Mouse (Mus musculus) embryonic facial prominence, embryonic 11.5 days (tissue): ENCODE measurements around the gene Smg6. TPM values are rescaled to one million over a fixed set of nuclear protein-coding genes. Genes with fewer than 3 reads are reported as not detected.

Experiments
- ATAC-seq: fragments of 200-750 bp; cut with Nextera tagmentation; replicated peaks from 2 replicates; pipeline ENCODE4 v1.8.0; 2017; ENCODE audit warnings: low read depth; ENCODE audit not compliant: insufficient number of reproducible peaks, low FRiP score, low TSS enrichment
- DNase-seq: peaks from one replicate; pipeline ENCODE4 v3.0.0-alpha.2; 2015; ENCODE audit warnings: low spot score
- H3K27ac ChIP-seq: fragments of 300-500 bp; sonication (generic); replicated peaks from 2 replicates; pipeline ENCODE4 v1.5.1; 2014; ENCODE audit warnings: mild to moderate bottlenecking, low read depth, low read length, control low read depth
- H3K27me3 ChIP-seq: fragments of 300-500 bp; sonication (generic); 2 replicates; pipeline ENCODE4 v1.6.1; 2014; ENCODE audit warnings: mild to moderate bottlenecking, low read length, moderate library complexity, mixed read lengths; ENCODE audit not compliant: control insufficient read depth, insufficient read depth
- H3K36me3 ChIP-seq: fragments of 300-500 bp; sonication (generic); replicated peaks from 2 replicates; pipeline ENCODE4 v1.6.1; 2014; ENCODE audit warnings: low read depth, mild to moderate bottlenecking, low read length, moderate library complexity, mixed read lengths; ENCODE audit not compliant: control insufficient read depth, insufficient read depth
- H3K4me1 ChIP-seq: fragments of 300-500 bp; sonication (generic); 2 replicates; pipeline ENCODE4 v1.6.1; 2014; ENCODE audit warnings: low read length, mixed read lengths; ENCODE audit not compliant: control insufficient read depth, insufficient read depth
- H3K4me2 ChIP-seq: fragments of 300-500 bp; sonication (generic); 2 replicates; pipeline ENCODE4 v1.6.1; 2014; ENCODE audit warnings: low read depth, mild to moderate bottlenecking, control low read depth, low read length, moderate library complexity
- H3K4me3 ChIP-seq: fragments of 300-500 bp; sonication (generic); 2 replicates; pipeline ENCODE4 v1.5.1; 2014; ENCODE audit warnings: low read depth, low read length, control low read depth
- H3K9ac ChIP-seq: fragments of 300-500 bp; sonication (generic); replicated peaks from 2 replicates; pipeline ENCODE4 v1.6.1; 2014; ENCODE audit warnings: mild to moderate bottlenecking, control low read depth, low read length
- H3K9me3 ChIP-seq: fragments of 300-500 bp; sonication (generic); replicated peaks from 2 replicates; pipeline ENCODE4 v1.6.1; 2016; ENCODE audit warnings: mild to moderate bottlenecking, low read length, inconsistent platforms, mixed read lengths; ENCODE audit not compliant: control insufficient read depth
- WGBS: fragments of 180-500 bp; shearing (Covaris S2); extraction: QIAGEN DNeasy Blood & Tissue Kit; methylation state at CpG from one replicate; pipeline ENCODE4 v1.1.7; 2014; 5-methylcytosine and 5-hydroxymethylcytosine counted together
- polyA plus RNA-seq: library from polyadenylated mRNA; unstranded; fragments of >200 nt; fragmentation: Nextera tagmentation; extraction: Ambion mirVana; gene quantifications from 2 replicates; pipeline ENCODE4 v1.2.1, GENCODE M21; 2014

Smg6 gene
- polyA plus RNA-seq, 1 experiment from 2014 or later, result 16.8 TPM

GRCm38 (mm10) chr11:75157901-75158300 lies 232.3 kb downstream of the Smg6 start:
- Histone ChIP-seq H3K36me3 (peaks cover 4% of the 10 kb centered on the region), H3K4me1 (no peaks in the 10 kb centered on the region; the same call in 1 of the 2 replicates), H3K4me2 (no peak overlapping the region), H3K27ac (no peak overlapping the region), H3K9me3 (no peaks in the 10 kb centered on the region), H3K4me3 (no peak overlapping the region), H3K27me3 (no peaks in the 10 kb centered on the region), H3K9ac (no peak overlapping the region)
- DNase-seq, result no peak
- no peak for ATAC-seq
- 20% methylated on average over 2 of the region's 2 CpGs for WGBS

GRCm38 (mm10) chr11:75158432-75158831 lies 232.8 kb downstream of the Smg6 start:
- Histone ChIP-seq H3K9me3 (no peaks in the 10 kb centered on the region), H3K36me3 (peaks cover 9% of the 10 kb centered on the region), H3K4me3 (no peak overlapping the region), H3K9ac (no peak overlapping the region), H3K4me1 (no peaks in the 10 kb centered on the region; the same call in 1 of the 2 replicates), H3K27ac (no peak overlapping the region), H3K27me3 (0 out of 2 replicates have a peak, but pooled peaks cover 3% of the 10 kb centered on the region), H3K4me2 (no peak overlapping the region)
- DNase-seq, result no peak
- no peak for ATAC-seq
- 90% methylated on average over 14 of the region's 14 CpGs for WGBS

GRCm38 (mm10) chr11:75159564-75159963 lies 233.9 kb downstream of the Smg6 start:
- 45% methylated on average over 2 of the region's 2 CpGs for WGBS
- H3K9ac ChIP-seq, result no peak overlapping the region
- no peaks in the 10 kb centered on the region for H3K9me3 ChIP-seq
- peaks cover 9% of the 10 kb centered on the region for H3K27me3 ChIP-seq
- ATAC-seq, result no peak
- no peaks in the 10 kb centered on the region; the same call in 1 of the 2 replicates for H3K4me1 ChIP-seq
- H3K4me2 ChIP-seq, result no peak overlapping the region
- peaks cover 9% of the 10 kb centered on the region for H3K36me3 ChIP-seq
- no peak overlapping the region for H3K27ac ChIP-seq
- H3K4me3 ChIP-seq, result no peak overlapping the region
- DNase-seq, result no peak

- H3K9ac ChIP-seq, result no peak overlapping the region
- no peak overlapping the region for H3K4me2 ChIP-seq
- no peak overlapping the region for H3K4me3 ChIP-seq
- H3K36me3 ChIP-seq, result peaks cover 9% of the 10 kb centered on the region
- no peaks in the 10 kb centered on the region for H3K9me3 ChIP-seq
- peaks cover 6% of the 10 kb centered on the region for H3K4me1 ChIP-seq
- DNase-seq, result no peak
- H3K27me3 ChIP-seq, result peaks cover 23% of the 10 kb centered on the region
- 77% methylated on average over 7 of the region's 7 CpGs for WGBS
- H3K27ac ChIP-seq, result no peak overlapping the region
- no peak for ATAC-seq
These were observed 235.3 kb downstream of the Smg6 start for GRCm38 (mm10) chr11:75160954-75161353.

GRCm38 (mm10) chr11:75161417-75162008 lies 235.9 kb downstream of the Smg6 start:
- ATAC-seq (no peak; the same call in 1 of the 2 replicates), DNase-seq (no peak)
- H3K4me1 ChIP-seq, result peaks cover 8% of the 10 kb centered on the region
- no peaks in the 10 kb centered on the region for H3K9me3 ChIP-seq
- no peak overlapping the region for H3K4me3 ChIP-seq
- H3K4me2 ChIP-seq, result no peak overlapping the region
- no peak overlapping the region for H3K27ac ChIP-seq
- peaks cover 28% of the 10 kb centered on the region for H3K27me3 ChIP-seq
- no peak overlapping the region for H3K9ac ChIP-seq
- WGBS, result 83% methylated on average over 4 of the region's 4 CpGs
- peaks cover 9% of the 10 kb centered on the region for H3K36me3 ChIP-seq

- peaks cover 39% of the 10 kb centered on the region for H3K27me3 ChIP-seq
These were observed 237.0 kb downstream of the Smg6 start for GRCm38 (mm10) chr11:75162591-75163080.

GRCm38 (mm10) chr11:75163379-75163778 lies 237.8 kb downstream of the Smg6 start:
- no peak overlapping the region for H3K27ac ChIP-seq
- 72% methylated on average over 6 of the region's 6 CpGs for WGBS
- peaks cover 46% of the 10 kb centered on the region for H3K27me3 ChIP-seq
- ATAC-seq (no peak), DNase-seq (no peak)
- peaks cover 9% of the 10 kb centered on the region for H3K36me3 ChIP-seq
- H3K4me1 ChIP-seq, result peaks cover 11% of the 10 kb centered on the region
- H3K9ac ChIP-seq, result no peak overlapping the region
- no peaks in the 10 kb centered on the region for H3K9me3 ChIP-seq
- H3K4me2 ChIP-seq, result no peak overlapping the region
- no peak overlapping the region for H3K4me3 ChIP-seq

More at GRCm38 (mm10) chr11:75162591-75163080, 237.0 kb downstream of the Smg6 start:
- Histone ChIP-seq H3K4me2 (no peak overlapping the region), H3K4me1 (peaks cover 10% of the 10 kb centered on the region), H3K27ac (no peak overlapping the region), H3K4me3 (no peak overlapping the region), H3K9ac (no peak overlapping the region), H3K9me3 (no peaks in the 10 kb centered on the region), H3K36me3 (peaks cover 9% of the 10 kb centered on the region)
- 89% methylated on average over 12 of the region's 12 CpGs for WGBS
- no peak for ATAC-seq
- no peak for DNase-seq

- 69% methylated on average over 2 of the region's 2 CpGs for WGBS
- Histone ChIP-seq H3K4me2 (no peak overlapping the region), H3K27me3 (peaks cover 52% of the 10 kb centered on the region), H3K36me3 (peaks cover 9% of the 10 kb centered on the region), H3K4me3 (no peak overlapping the region), H3K4me1 (peaks cover 15% of the 10 kb centered on the region), H3K27ac (no peak overlapping the region), H3K9me3 (no peaks in the 10 kb centered on the region), H3K9ac (no peak overlapping the region)
- DNase-seq (no peak), ATAC-seq (no peak)
These were observed 238.4 kb downstream of the Smg6 start for GRCm38 (mm10) chr11:75164051-75164450.
